Mouse (Mus musculus): ENCODE measurements at regions not wholly inside any gene's neighbourhood (a gene's known extent, or its start where the extent isn't known, plus 50 kb on each side); places are given as distances from the start of the nearest gene placed in this dataset.
A peak's percentile ranks its signal among the peaks of the same experiment; 100 is the strongest.

DNA sequence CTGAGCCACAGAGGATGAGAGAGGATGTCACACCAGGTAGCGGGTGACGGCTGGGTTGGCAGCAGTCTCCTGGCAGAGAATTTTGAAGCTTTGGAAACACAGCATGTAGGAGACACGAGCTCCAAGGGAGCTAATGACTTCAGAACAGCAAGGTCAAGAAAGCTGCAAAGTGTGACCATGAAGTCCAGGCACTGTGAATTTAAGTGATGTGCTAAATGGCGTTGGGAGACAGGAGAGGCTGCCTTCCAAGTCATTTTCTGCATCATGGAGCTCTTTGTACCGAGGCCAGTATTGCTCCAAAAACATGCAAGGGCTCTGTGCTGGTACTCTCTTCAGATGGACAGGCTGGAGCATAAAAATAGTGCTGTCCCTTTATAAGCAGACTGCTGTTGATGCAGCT is 238.8 kb upstream of the Zdhhc25 start:
- no peak for DNase-seq (ENCODE audit: low spot score in 2 of 2)

DNA sequence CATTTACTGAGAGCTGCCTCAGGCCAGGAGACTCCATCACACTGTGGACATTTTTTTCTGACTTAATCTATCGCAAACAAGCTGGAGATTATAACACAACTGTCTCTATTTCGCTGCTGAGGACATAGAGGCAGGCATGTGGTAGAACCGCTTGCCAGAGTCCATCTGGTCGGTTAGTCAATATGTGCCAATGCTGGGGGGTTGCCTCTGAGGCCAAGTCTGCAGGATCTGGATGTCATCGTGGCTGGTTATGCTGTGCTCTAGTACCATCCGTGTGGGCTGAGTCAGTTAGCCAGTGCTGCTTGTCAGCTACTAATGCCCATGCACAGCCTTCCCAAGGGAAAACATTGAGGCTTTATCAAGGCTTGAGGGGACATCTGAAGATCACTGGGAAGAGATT is 237.1 kb upstream of the Zdhhc25 start:
- no peak for DNase-seq (ENCODE audit: low spot score in 2 of 2)

DNA sequence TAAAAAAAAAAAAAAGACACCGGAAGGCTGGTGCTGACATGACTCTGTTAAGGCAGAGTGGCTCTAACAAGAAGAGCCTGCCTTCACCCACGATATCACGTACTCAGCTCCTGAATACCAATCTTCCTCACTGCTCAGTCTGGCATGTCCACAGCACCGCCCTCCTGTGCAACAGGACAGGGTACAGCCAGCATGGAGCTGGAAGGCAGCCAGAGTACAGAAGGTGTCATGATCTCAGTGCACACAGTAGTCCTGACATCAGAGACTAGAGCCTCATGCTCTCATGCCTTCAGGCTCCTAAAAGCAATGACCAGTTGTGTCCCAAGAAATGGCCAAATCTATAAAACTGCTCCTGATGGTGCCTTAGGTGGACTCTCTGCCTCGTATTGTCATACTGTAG is 229.7 kb upstream of the Zdhhc25 start:
- DNase-seq (ENCODE audit: low spot score in 2 of 2), result no peak

DNA sequence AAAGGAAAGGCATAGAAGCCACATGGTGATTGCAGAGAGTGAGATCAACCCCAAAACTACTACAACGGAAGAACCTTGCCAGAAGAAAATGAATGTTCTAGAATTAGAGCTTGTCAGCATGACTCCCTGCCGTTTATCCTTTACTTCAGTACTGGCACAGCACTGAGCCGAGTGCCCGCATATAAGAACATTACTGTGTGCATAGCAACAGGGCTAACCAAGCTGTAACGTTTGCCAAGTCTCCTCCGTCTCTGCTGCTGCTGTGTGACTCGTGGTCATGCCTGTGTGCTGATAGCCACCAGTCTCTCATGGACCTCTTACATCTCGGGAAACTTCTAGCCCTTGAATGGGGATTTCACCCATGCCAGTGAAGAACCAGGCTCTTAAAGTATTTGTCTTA is 228.1 kb upstream of the Zdhhc25 start:
- no peak for DNase-seq (ENCODE audit: low spot score in 2 of 2)

DNA sequence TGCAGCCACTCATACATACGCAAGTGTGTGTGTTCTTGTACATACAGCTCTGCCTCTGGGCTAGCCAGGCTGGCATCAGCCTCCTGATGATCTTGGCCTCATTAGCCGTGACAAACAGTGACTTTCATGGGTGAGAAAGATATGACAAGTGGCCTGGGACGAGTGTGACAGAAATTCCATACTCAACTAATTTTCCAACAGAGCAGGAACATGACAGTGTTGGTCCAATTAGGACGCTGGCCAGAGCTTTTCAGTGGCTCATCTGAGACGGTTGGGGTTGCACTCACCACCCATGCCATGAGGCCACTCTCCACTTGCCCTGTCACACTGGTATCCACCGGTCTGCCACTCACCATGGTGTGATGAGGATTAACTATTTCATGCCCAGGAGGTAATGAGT is 226.2 kb upstream of the Zdhhc25 start:
- DNase-seq (ENCODE audit: low spot score in 2 of 2), result no peak

DNA sequence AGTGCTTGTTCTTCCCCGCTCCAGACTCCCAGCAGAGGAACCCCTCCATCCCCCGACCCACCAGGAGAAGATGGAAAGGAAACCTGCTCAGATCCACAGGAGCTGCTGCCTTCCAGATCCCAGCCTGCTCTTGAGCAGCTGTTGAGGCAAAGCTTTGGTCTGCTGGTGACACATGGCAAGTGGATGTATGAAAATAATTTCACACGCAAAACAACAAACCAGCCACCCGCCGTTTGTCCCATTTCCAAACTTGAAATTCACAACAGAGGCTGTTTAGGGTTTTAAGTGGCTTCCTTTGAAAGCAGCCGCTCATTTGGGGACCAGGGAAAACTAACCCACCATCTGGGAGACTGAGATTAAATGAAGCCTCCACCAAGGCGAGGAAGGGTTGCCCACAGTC is 220.8 kb upstream of the Zdhhc25 start:
- no peak for DNase-seq (ENCODE audit: low spot score in 2 of 2)

DNA sequence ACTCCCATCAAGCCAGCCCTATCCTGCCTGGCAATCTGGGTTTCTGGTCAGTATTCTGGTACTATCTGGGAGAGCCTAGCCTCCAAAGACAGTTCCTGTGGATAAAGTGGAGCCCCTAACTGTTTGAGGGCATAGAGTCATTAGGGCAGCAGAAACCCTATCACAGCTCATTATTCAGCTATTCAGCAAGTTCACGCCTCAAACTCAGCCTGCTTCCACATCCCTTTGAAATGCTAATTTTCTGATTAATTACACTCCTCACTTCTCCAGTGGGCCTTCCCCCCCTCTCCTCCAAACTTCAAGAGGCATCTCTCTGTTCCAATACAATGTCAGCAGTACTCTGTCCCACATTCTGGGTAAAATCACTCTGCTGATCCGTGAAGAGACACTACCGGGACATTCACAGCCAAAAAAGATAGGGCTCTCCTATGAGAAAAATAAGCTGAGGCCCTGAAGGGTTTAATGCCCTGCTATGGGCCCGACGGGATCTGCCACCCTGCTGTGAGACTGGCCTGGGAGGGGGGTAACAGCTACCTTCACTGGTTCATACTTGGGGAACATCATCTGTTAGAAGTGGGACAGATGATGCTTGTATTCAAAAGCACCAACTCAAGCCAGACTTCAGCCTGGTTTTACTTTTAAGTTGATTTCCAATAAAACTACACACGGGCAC is 220.0 kb upstream of the Zdhhc25 start:
- DNase-seq (ENCODE audit: low spot score in 2 of 2), result no peak

DNA sequence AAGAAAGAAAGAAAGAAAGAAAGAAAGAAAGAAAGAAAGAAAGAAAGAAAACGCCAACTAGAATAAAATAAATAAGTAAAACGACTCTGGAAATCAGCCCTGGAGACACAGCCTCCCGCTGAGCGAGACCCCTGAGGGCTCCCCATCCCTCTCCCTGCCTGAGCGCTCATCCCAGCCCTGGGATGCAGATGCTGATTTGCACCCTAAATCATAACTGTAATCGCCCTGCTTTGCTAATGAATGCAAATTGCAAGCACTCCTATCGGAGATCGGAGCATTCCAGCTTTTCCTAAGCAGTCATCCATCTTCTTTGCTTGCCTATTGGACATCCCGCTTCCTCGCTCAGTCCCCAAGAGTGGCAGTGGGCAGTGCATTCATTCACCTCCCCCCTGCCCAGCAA is 218.7 kb upstream of the Zdhhc25 start:
- DNase-seq (ENCODE audit: low spot score in 2 of 2), result no peak

DNA sequence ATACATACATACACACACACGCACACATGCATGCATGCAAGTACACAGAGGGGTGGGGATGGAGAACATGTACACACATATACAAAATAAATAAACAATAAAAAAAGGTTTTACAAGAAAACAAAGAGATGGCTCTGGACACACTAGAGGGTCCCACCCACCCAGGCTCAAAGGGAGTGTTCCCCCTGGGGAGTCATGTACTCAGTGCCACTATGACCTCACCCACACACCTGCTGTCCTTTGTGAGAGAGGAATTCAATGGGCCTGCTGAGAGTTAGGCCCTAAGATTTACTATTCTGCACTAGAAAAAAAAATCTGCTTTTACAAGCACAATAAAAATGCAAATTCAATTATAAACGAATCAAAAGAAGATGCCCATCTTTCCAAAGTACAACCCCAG is 214.2 kb upstream of the Zdhhc25 start:
- no peak for DNase-seq (ENCODE audit: low spot score in 2 of 2)

DNA sequence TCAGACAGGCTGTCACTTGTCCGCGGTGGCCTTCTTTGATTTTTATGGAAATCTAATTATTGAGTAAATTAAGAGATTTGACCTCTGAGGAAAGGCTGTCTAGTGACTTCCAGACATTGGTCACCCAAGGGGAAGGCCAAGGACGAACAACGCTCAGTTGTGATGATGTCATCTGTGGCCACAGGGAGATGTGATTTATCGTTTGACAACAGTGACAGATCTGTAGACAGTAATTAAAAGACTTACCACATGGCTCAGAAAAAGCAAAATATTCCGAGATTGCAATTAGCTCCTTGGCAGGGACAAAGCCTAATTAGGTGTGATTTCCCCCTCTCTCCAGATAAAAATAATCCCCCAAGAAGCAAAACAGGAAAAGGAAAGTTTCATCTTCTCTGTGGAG is 213.4 kb upstream of the Zdhhc25 start:
- no peak for DNase-seq (ENCODE audit: low spot score in 2 of 2)

DNA sequence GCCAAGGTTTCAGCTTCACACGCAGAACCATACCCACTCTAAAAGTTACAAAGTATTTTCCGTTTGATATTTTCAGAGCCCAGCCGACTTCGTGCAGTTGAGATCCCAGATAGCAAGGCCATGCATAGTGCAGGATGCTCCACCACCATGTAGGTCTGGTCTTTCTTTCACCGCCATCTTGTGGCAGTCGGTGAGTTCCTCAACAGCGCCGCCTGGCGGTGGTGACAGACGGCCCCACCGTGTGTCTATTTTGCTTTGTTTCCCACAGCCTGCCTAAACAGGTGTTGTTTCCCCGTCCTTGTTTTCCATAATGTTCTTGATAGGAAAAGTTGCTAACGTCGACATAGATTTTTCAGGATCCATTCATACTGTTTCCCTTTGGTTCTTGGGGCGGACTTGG is 208.3 kb upstream of the Zdhhc25 start:
- peak in 1 of 2 experiments; percentile 19 for DNase-seq (ENCODE audit: low spot score in 2 of 2)

DNA sequence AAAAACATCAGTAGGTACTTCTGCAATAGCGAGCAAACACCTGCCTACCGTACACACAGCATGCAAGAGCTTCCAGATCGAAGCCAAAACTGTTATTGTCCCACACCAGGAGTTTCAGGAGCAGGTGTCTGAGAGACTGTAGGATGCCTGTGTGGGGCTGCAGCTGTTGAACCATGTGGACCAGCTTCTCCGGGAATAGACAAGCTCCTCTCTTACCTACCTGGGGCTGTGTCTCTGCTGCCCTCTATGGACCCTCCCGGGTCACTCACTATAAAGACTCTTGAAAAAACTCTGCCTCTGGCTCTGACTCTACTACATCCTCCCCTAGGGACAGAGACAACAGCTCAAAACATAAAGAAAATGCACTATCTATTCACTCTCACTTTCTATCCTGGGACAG is 201.0 kb upstream of the Zdhhc25 start:
- DNase-seq (ENCODE audit: low spot score in 2 of 2), result peak in 1 of 2 experiments; percentile 40

DNA sequence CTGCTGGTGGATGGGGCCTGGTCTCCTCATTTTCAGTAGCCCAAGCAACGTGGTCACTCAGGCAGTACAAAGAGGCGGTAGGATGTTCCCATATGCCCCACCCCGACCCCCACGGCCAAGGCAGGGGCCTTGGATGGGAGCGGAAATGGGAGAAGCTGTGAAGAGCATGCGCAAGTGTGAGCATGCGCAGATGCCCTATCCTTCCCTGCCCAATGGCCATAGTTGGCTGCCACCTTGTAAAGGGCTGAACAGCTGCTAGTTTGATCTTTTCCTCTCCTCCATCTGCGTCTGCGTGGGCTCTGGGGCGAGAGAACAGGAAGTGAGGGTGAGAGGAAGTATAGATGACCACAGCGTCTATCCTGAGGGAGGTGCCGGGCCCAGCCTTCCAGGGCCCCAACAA is 200.1 kb upstream of the Zdhhc25 start:
- DNase-seq (ENCODE audit: low spot score in 2 of 2), result no peak

DNA sequence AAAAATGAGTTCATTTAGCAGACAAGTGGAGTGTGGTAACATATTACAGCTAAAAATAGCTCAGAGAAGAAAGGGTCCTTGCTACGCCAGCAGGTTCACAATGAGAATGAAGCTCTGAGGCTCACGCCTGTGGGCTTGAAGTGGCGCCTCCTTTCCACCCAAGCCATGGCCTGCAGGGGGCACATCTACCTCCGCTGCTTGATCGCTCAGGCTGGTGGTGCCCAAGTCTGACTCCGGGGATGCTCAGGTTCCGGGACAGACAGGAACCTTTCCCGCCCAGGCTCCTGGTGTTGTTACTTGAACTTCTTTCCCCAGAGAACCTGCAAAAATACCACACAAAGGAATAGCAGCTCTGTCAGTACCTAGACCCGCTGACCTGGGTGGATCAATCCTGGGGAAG is 199.3 kb upstream of the Zdhhc25 start:
- DNase-seq (ENCODE audit: low spot score in 2 of 2), result no peak

DNA sequence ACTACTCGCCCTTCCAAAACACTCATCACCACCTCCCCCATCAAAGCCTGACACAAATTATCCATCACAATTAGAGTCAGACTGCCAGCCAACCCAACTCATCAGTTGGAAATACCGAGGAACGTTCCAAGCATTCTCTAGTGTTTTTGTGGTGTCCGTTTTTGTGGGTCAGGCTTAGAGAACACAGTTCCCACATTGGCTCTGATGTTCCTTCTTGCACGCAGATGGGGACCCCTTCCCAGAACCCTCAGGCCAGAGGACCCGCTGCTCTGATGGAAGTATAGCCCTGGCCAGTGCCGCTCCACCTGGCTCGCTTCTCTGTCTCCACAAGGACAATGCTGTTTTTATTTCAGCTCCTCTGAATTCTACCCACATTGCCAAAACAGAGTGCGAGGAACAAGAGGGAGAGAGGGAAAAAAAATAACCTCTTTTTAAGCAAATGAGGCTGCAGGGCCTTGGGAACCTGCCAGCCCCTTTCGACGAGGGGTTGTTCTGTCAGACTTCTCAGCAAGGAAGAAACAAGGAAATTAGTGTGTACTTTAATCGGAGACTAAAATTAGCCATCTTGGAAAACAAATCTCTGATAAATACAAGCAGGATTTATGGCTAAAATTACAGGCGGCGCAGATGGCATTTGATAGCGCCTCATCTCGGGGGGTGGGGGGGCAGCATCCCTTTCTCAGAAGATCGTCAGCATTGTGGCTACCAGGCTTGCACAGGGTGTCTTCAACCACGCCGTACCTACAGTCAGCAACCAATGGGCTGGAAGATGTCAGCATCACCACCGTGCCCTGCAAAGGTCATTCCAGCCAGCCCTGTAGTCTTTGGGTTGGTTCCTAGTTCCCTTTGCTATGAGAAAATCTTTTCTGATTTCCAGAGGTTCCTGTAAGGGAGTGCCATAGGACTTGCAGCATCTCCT is 191.4 kb upstream of the Zdhhc25 start:
- DNase-seq (ENCODE audit: low spot score in 2 of 2), result peak; percentile 52 to 67

DNA sequence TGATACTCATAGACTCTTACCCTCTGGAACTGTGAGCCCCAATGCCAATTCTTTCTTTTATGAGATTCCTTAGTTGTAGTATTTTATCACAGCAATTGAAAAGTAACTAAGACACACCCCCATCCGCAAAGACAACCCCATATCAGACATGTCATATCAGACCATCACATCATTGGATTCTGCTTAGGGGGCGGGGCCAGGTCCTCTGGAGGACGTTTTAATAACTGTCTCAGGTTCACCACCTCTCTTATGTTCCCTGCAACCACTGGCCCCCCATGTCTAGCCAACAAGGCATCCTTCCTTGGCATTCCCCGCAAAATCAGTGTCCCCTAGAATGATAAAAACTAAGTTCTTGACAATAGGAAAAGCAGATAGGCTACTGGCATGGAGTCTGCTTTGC is 185.9 kb upstream of the Zdhhc25 start:
- no peak for DNase-seq (ENCODE audit: low spot score in 2 of 2)

DNA sequence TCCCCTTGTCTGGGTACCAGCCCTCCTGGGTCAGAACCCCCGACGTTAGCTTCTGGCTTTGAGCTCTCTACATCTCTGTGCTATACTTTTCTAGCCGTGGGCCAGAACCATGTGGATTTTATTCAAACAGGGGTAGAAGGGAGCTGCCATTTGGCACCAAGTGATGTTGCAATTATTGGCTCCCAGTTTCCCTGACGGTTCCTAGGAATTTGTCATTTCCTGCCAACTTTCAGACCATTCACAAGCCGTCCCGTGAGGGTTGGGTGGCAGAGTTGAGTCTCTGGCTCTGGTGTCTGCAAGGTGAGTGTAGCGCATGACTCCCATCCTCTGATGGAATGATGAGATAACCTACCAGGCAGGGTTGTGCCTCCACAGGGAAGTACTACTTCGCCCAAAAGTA is 181.2 kb upstream of the Zdhhc25 start:
- no peak for DNase-seq (ENCODE audit: low spot score in 2 of 2)

DNA sequence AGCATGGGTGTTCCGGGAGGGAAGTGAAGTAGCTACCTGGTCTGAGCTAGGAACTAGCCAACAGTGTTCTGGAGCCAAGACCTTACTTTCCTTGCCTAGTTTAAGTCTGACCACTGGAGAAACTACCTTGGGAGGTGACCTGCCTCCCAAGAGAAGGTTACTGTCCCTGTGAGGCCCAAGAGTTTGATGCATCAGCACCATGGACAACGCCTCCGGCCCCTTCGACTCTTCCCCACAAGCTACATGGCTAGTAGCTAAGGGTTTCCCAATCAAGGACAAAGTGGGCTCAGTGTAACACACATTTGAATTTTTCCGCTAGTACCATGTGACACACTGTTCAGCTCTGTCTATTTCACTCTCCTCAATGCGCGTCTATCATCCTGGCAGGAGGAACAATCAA is 171.7 kb upstream of the Zdhhc25 start:
- DNase-seq (ENCODE audit: low spot score in 2 of 2), result no peak

DNA sequence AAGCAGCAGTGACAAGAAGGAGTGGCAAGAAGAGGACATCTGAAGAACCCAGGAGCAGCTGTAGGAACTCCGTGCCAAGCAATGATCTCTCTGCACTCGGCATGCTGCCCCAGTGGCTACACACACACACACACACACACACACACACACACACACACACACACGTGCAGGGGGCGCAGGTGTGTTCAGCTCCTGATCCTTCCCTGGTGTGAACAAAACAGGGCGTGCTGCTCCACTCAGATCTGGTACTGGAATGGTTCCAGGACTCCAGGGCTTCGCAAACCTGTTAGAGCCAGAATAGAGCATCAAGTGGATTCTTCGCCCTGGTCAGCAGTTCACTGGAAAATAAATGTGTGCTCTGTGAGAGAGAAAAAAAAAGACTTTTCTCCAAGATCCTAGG is 169.2 kb upstream of the Zdhhc25 start:
- DNase-seq (ENCODE audit: low spot score in 2 of 2), result no peak

DNA sequence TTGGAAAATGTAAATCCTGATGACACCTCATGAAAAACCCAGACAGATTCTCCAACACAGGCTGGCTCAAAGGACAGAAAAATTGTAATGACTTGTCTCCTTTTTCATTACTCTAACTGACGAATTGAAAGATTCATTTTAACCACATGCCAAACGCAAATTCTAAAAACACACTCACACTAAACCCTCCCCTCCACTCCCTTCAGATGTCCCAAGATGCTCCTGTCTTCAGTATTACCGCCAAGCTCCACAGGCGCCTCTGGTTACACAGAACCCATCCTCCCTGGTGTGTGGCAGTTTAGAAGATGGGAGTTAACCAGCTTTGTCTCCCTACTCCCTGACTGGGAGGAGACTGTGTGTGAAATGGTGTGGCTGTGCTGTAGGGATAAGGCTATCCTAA is 151.8 kb upstream of the Zdhhc25 start:
- DNase-seq (ENCODE audit: low spot score in 2 of 2), result no peak

DNA sequence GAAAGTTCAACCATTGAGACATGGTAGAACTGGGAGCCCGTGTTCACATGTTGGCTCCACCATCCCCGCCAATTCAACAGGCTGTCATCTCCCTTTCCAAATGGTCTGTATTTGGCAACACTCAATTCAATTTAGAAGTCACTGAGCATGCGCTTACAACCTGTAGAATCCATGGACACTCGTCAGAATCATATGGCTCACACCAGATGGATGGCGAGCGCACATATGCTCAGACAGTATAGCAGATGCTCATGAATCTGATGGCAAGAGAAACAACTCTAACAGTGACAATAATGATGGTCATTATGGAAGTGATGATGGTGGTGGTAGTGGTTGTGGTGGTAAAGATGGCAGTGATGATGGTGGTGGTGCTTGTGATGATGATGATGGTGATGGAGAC is 148.9 kb upstream of the Zdhhc25 start:
- no peak for DNase-seq (ENCODE audit: low spot score in 2 of 2)

DNA sequence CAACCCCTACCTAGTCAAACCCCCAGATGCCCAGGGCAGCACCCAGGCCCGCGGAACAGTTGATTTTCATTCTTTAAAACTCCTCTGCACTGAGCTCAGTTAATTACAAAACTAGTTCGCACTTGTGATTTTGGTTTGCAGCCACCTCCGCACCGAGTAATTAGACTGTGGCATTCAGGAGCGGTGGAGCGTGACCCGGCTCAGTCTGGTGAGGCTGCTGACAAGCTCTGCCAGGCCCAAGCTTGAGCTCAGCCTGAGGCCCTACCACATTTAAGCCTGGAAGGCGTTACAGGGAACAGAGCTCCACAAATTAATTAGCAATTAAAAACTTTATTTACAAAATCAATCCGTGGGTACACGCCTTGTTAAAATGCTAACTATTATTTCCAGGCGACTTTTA is 132.0 kb upstream of the Zdhhc25 start:
- DNase-seq (ENCODE audit: low spot score in 2 of 2), result peak; percentile 56 to 71

DNA sequence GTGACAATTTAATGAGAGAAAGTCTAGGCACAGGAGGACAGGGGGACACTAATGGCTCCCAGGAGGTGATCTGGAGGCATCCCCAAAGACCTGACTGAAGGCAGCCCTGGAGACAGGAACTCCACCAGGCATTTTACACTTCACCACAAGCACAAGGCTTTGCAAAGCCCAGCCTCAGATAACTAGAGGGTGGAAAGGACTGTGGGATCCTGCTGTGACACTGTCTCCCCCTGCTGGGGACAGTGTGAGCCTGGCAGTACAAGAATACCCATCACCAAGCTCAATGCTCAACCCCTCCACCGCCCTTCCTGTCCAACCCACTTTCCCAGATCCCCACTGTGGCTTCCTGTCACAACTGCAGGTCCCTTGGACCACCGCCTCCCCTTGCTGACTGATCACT is 131.3 kb upstream of the Zdhhc25 start:
- DNase-seq (ENCODE audit: low spot score in 2 of 2), result peak; percentile 80 to 83

Data from layer of hippocampus, postnatal 10 days (tissue).